ENCODE assay signal across 8 mouse cellular contexts in genomic region chr9:40617036-40617675, GRCm38 (mm10). TPM values are rescaled to one million over a fixed set of nuclear protein-coding genes. Genes with fewer than 3 reads are reported as not detected.
DNase-seq lines count a peak whose midpoint lies in the region; ATAC-seq and TF ChIP-seq lines count a peak whose summit lies in the region.

No protein-coding gene starts in this region.

- H3K9me3 ChIP-seq in lung, postnatal 0 days (ENCODE audit: low read length), result no peaks in the 10 kb centered on the region
- H3K9me3 ChIP-seq in forebrain, embryonic 13.5 days (replicated peaks), result no peaks in the 10 kb centered on the region
- H3K9me3 ChIP-seq in liver, embryonic 14.5 days (ENCODE audit: control insufficient read depth, low read length), result no peaks in the 10 kb centered on the region
- no peaks in the 10 kb centered on the region for H3K9me3 ChIP-seq in stomach, postnatal 0 days (ENCODE audit: control insufficient read depth, low read length)

- H3K9ac ChIP-seq in lung, postnatal 0 days (replicated peaks; ENCODE audit: low read depth), result no peak overlapping the region
- peak overlapping the region; percentile 54 for H3K9ac ChIP-seq in forebrain, embryonic 13.5 days
- no peak overlapping the region for H3K9ac ChIP-seq in liver, embryonic 14.5 days (replicated peaks)
- H3K9ac ChIP-seq in stomach, postnatal 0 days (ENCODE audit: low read length), result no peak overlapping the region

- 0 out of 2 replicates have a peak overlapping the region, but pooled peaks have one; percentile 15 for H3K4me2 ChIP-seq in lung, postnatal 0 days (replicated peaks; ENCODE audit: low read depth, low read length)
- peak overlapping the region; percentile 62 for H3K4me2 ChIP-seq in forebrain, embryonic 13.5 days
- H3K4me2 ChIP-seq in liver, embryonic 14.5 days (ENCODE audit: low read depth), result peak overlapping the region; percentile 36
- peak overlapping the region; percentile 36 for H3K4me2 ChIP-seq in stomach, postnatal 0 days (replicated peaks; ENCODE audit: low read depth)

- H3K4me1 ChIP-seq in lung, postnatal 0 days (ENCODE audit: insufficient read depth, low read depth, low read length), result no peaks in the 10 kb centered on the region; the same call in 1 of the 2 replicates
- H3K4me1 ChIP-seq in forebrain, embryonic 13.5 days, result peaks cover 21% of the 10 kb centered on the region
- peaks cover 0 to 12% of the 10 kb centered on the region in 2 experiments; a peak in 2 of 4 replicates for H3K4me1 ChIP-seq in liver, embryonic 14.5 days (replicated peaks; ENCODE audit: control insufficient read depth in 2 of 2, insufficient read depth in 2 of 2, low read length in 1 of 2)
- no peaks in the 10 kb centered on the region for H3K4me1 ChIP-seq in stomach, postnatal 0 days (replicated peaks; ENCODE audit: control insufficient read depth, insufficient read depth)

- no peak for ATAC-seq in lung, postnatal 0 days
- ATAC-seq in forebrain, embryonic 13.5 days, result peak; percentile 84
- no peak for ATAC-seq in liver, embryonic 14.5 days (ENCODE audit: insufficient read depth)
- no peak; the same call in 1 of the 2 replicates for ATAC-seq in stomach, postnatal 0 days (ENCODE audit: low FRiP score, low TSS enrichment)

- TF ChIP-seq CTCF in lung, postnatal 0 days (IDR thresholded peaks at IDR 0.05), result no peak
- no peak for TF ChIP-seq CTCF in liver, embryonic 14.5 days (IDR thresholded peaks at IDR 0.05; ENCODE audit: low read depth)
- no peak for TF ChIP-seq CTCF in stomach, postnatal 0 days (IDR thresholded peaks at IDR 0.05; ENCODE audit: low read depth)

- no peak overlapping the region for H3K27ac ChIP-seq in lung, postnatal 0 days (ENCODE audit: low read length)
- H3K27ac ChIP-seq in forebrain, embryonic 13.5 days, result peak overlapping the region; percentile 74
- no peak overlapping the region for H3K27ac ChIP-seq in liver, embryonic 14.5 days
- no peak overlapping the region for H3K27ac ChIP-seq in stomach, postnatal 0 days (replicated peaks)

- TF ChIP-seq EP300 in lung, postnatal 0 days (IDR thresholded peaks at IDR 0.05), result no peak
- TF ChIP-seq EP300 in liver, embryonic 14.5 days (IDR thresholded peaks at IDR 0.05; ENCODE audit: low read depth), result no peak
- TF ChIP-seq EP300 in stomach, postnatal 0 days (optimal IDR thresholded peaks at IDR 0.05), result no peak

- H3K4me3 ChIP-seq in lung, postnatal 0 days (ENCODE audit: low read depth, low read length), result no peak overlapping the region
- H3K4me3 ChIP-seq in forebrain, embryonic 13.5 days, result peak overlapping the region; percentile 29
- no peak overlapping the region for H3K4me3 ChIP-seq in liver, embryonic 14.5 days (ENCODE audit: insufficient read depth in 1 of 2, low read depth in 2 of 2, low read length in 2 of 2)
- no peak overlapping the region for H3K4me3 ChIP-seq in stomach, postnatal 0 days (ENCODE audit: low read depth, low read length)

- H3K27me3 ChIP-seq in lung, postnatal 0 days (replicated peaks; ENCODE audit: insufficient read depth, low read length), result no peaks in the 10 kb centered on the region
- no peaks in the 10 kb centered on the region for H3K27me3 ChIP-seq in forebrain, embryonic 13.5 days
- peaks cover 8% of the 10 kb centered on the region for H3K27me3 ChIP-seq in liver, embryonic 14.5 days (ENCODE audit: control insufficient read depth, insufficient read depth, low read length)
- H3K27me3 ChIP-seq in stomach, postnatal 0 days (ENCODE audit: control insufficient read depth, insufficient read depth, low read length), result no peaks in the 10 kb centered on the region

- H3K36me3 ChIP-seq in lung, postnatal 0 days (ENCODE audit: insufficient read depth, low read length), result no peaks in the 10 kb centered on the region
- H3K36me3 ChIP-seq in forebrain, embryonic 13.5 days (ENCODE audit: poor library complexity, severe bottlenecking), result no peaks in the 10 kb centered on the region
- H3K36me3 ChIP-seq in liver, embryonic 14.5 days (replicated peaks; ENCODE audit: control insufficient read depth, insufficient read depth, low read depth), result no peaks in the 10 kb centered on the region
- H3K36me3 ChIP-seq in stomach, postnatal 0 days (ENCODE audit: control insufficient read depth, insufficient read depth, low read length), result no peaks in the 10 kb centered on the region

- 4% methylated on average over 20 of the region's 20 CpGs for WGBS in lung, postnatal 0 days
- WGBS in forebrain, embryonic 13.5 days, result under 1% methylated on average over 20 of the region's 20 CpGs
- 3% methylated on average over 20 of the region's 20 CpGs for WGBS in liver, embryonic 14.5 days (ENCODE audit: insufficient replicate concordance)
- WGBS in stomach, postnatal 0 days, result 2% methylated on average over 20 of the region's 20 CpGs

- no peak for DNase-seq in lung, postnatal 0 days (ENCODE audit: low spot score)
- no peak for DNase-seq in lung, postnatal 10 days
- no peak for DNase-seq in liver, embryonic 14.5 days (ENCODE audit: low read depth in 3 of 3, low spot score in 3 of 3)
- DNase-seq in stomach, postnatal 0 days (ENCODE audit: low spot score), result no peak
- DNase-seq in adrenal gland, adult 8-10 months, result no peak
- no peak for DNase-seq in urinary bladder, postnatal 4 days (ENCODE audit: low spot score in 2 of 2)
- no peak for DNase-seq in layer of hippocampus, postnatal 25 days (ENCODE audit: extremely low spot score in 1 of 2, low spot score in 1 of 2)

RNA-seq across cellular contexts. Expression of gene Gm21915, which starts 53.3 kb away (rescaled TPM):
- polyA plus RNA-seq in lung, postnatal 0 days (2015; fragmentation: Nextera tagmentation; extraction: Ambion mirVana), result not detected in 2 replicates
- not detected in 2 replicates for polyA plus RNA-seq in forebrain, embryonic 13.5 days (2015; fragmentation: Nextera tagmentation; extraction: Ambion mirVana)
- not detected in 2 replicates for polyA plus RNA-seq in liver, embryonic 14.5 days (2012; rRNA removed)
- not detected in 2 replicates for polyA plus RNA-seq in liver, embryonic 14.5 days (2014; fragmentation: Nextera tagmentation; extraction: Ambion mirVana)
- polyA plus RNA-seq in stomach, postnatal 0 days (2015; fragmentation: Nextera tagmentation; extraction: Ambion mirVana), result not detected in 2 replicates
- not detected for total RNA-seq in adrenal gland, adult 8-10 months (2022)
- total RNA-seq in layer of hippocampus, postnatal 25 days (2021), result not detected
